Mouse (Mus musculus) myocyte (in vitro differentiated cells): ENCODE measurements at regions not wholly inside any gene's neighbourhood (a gene's known extent, or its start where the extent isn't known, plus 50 kb on each side); places are given as distances from the start of the nearest gene placed in this dataset.

Experiments used
- CEBPB ChIP-seq: IDR thresholded peaks from 2 replicates; pipeline ENCODE4 v1.6.1; 2011; ENCODE audit warnings: mild to moderate bottlenecking, moderate library complexity; ENCODE audit not compliant: poor library complexity, insufficient read depth, severe bottlenecking
- E2F4 ChIP-seq: IDR thresholded peaks from one replicate; pipeline ENCODE4 v1.6.1; 2011; ENCODE audit warnings: mild to moderate bottlenecking, control low read depth, moderate library complexity; ENCODE audit not compliant: insufficient read depth
- MAX ChIP-seq: IDR thresholded peaks from one replicate; pipeline ENCODE4 v1.6.1; 2011; ENCODE audit warnings: low read depth, mild to moderate bottlenecking, control low read depth
- MYOD1 ChIP-seq, 3 experiments: IDR thresholded peaks; one replicate each; pipeline ENCODE4 v1.6.1; 2011; ENCODE audit warnings: control low read depth in 2 of 3, low read depth in 2 of 3, mild to moderate bottlenecking in 2 of 3, moderate library complexity in 1 of 3; ENCODE audit not compliant: insufficient read length in 2 of 3, control insufficient read depth in 1 of 3
- MYOG ChIP-seq, 3 experiments: IDR thresholded peaks; one replicate each; pipeline ENCODE4 v1.6.1; 2011; ENCODE audit warnings: control low read depth in 2 of 3, low read depth in 2 of 3, mild to moderate bottlenecking in 2 of 3; ENCODE audit not compliant: insufficient read length in 2 of 3, control insufficient read depth in 1 of 3, insufficient read depth in 1 of 3
- POLR2A ChIP-seq: IDR thresholded peaks from one replicate; pipeline ENCODE4 v1.6.1; 2011; ENCODE audit warnings: low read depth, mild to moderate bottlenecking, control low read depth, moderate library complexity; ENCODE audit not compliant: insufficient read length
- POLR2AphosphoS2 ChIP-seq: IDR thresholded peaks from one replicate; pipeline ENCODE4 v1.6.1; 2011; ENCODE audit warnings: low read depth, control low read depth; ENCODE audit not compliant: insufficient read length
- SRF ChIP-seq: IDR thresholded peaks from one replicate; pipeline ENCODE4 v1.6.1; 2011; ENCODE audit warnings: low read depth; ENCODE audit not compliant: control insufficient read depth, insufficient read length
- TCF12 ChIP-seq: IDR thresholded peaks from one replicate; pipeline ENCODE4 v1.6.1; 2011; ENCODE audit warnings: mild to moderate bottlenecking, control low read depth; ENCODE audit not compliant: poor library complexity, insufficient read depth, severe bottlenecking
- TCF3 ChIP-seq: IDR thresholded peaks from one replicate; pipeline ENCODE4 v1.6.1; 2011; ENCODE audit warnings: low read depth, control low read depth; ENCODE audit not compliant: insufficient read length
- USF1 ChIP-seq: IDR thresholded peaks from one replicate; pipeline ENCODE4 v1.6.1; 2011; ENCODE audit warnings: low read depth, mild to moderate bottlenecking, control low read depth, moderate library complexity

GRCm38 (mm10) chr14:99579765-99580266, 281.3 kb downstream of the Klf5 start:
- no peak for TF ChIP-seq E2F4
- no peak for TF ChIP-seq MAX
- TF ChIP-seq POLR2A: no peak
- TF ChIP-seq TCF3: no peak
- TF ChIP-seq CEBPB: no peak
- TF ChIP-seq TCF12: no peak
- TF ChIP-seq SRF: no peak
- no peak for TF ChIP-seq POLR2AphosphoS2
- no peak for TF ChIP-seq USF1
- no peak for TF ChIP-seq MYOG (IDR thresholded peaks at IDR 0.05; ENCODE audit: control insufficient read depth in 1 of 3, insufficient read depth in 1 of 3, insufficient read length in 2 of 3, low read depth in 2 of 3)
- TF ChIP-seq MYOD1 (IDR thresholded peaks at IDR 0.05; ENCODE audit: control insufficient read depth in 1 of 3, insufficient read length in 2 of 3, low read depth in 2 of 3): no peak
